Mouse (Mus musculus) midbrain, postnatal 0 days (tissue): ENCODE data around the gene Adgrg1. TPM values are rescaled to one million over a fixed set of nuclear protein-coding genes. Genes with fewer than 3 reads are reported as not detected.
"Not testable (repeated sequence)": the region's sequence is repeated elsewhere in the genome, so short reads cannot be mapped to it uniquely, and the experiment has no call there.

Experiments used
- ATAC-seq: fragments of 200-750 bp; cut with Nextera tagmentation; 2 replicates; pipeline ENCODE4 v1.8.0; 2017; ENCODE audit warnings: moderate number of reproducible peaks, mild to moderate bottlenecking, moderate TSS enrichment, moderate library complexity; ENCODE audit not compliant: low FRiP score
- DNase-seq: peaks from one replicate; pipeline ENCODE4 v3.0.0-alpha.2; 2015; ENCODE audit warnings: low spot score
- H3K27ac ChIP-seq: fragments of 300-500 bp; sonication (generic); 2 replicates; pipeline ENCODE4 v1.5.1; 2014; ENCODE audit warnings: low read depth, mild to moderate bottlenecking, low read length, mixed read lengths
- H3K27me3 ChIP-seq: fragments of 300-500 bp; sonication (generic); 2 replicates; pipeline ENCODE4 v1.6.1; 2014; ENCODE audit warnings: low read length, control low read depth, mixed read lengths; ENCODE audit not compliant: insufficient read depth
- H3K36me3 ChIP-seq: fragments of 300-500 bp; sonication (generic); 2 replicates; pipeline ENCODE4 v1.6.1; 2014; ENCODE audit warnings: low read length, control low read depth, mixed read lengths; ENCODE audit not compliant: insufficient read depth
- H3K4me1 ChIP-seq: fragments of 300-500 bp; sonication (generic); 2 replicates; pipeline ENCODE4 v1.6.1; 2014; ENCODE audit warnings: mild to moderate bottlenecking, control low read depth, antibody characterized with exemption, low read length, mixed read lengths; ENCODE audit not compliant: insufficient read depth
- H3K4me2 ChIP-seq: fragments of 300-500 bp; sonication (generic); 2 replicates; pipeline ENCODE4 v1.6.1; 2014; ENCODE audit warnings: low read depth, mild to moderate bottlenecking, low read length, mixed read lengths; ENCODE audit not compliant: poor library complexity, severe bottlenecking
- H3K4me3 ChIP-seq: fragments of 300-500 bp; sonication (generic); 2 replicates; pipeline ENCODE4 v1.5.1; 2014; ENCODE audit warnings: low read depth, mild to moderate bottlenecking, low read length, moderate library complexity
- H3K9ac ChIP-seq: fragments of 300-500 bp; sonication (generic); replicated peaks from 2 replicates; pipeline ENCODE4 v1.6.1; 2014; ENCODE audit warnings: mild to moderate bottlenecking, low read length, moderate library complexity, mixed read lengths; ENCODE audit not compliant: poor library complexity, severe bottlenecking
- H3K9me3 ChIP-seq: fragments of 300-500 bp; sonication (generic); 2 replicates; pipeline ENCODE4 v1.6.1; 2016; ENCODE audit warnings: low read length, control low read depth
- CTCF ChIP-seq: IDR thresholded peaks from 2 replicates; pipeline ENCODE4 v1.5.1; 2016; ENCODE audit warnings: antibody characterized with exemption, mild to moderate bottlenecking
- WGBS: fragments of 180-500 bp; shearing (Covaris S2); extraction: QIAGEN DNeasy Blood & Tissue Kit; methylation state at CpG from one replicate; pipeline ENCODE4 v1.1.7; 2014; 5-methylcytosine and 5-hydroxymethylcytosine counted together
- polyA plus RNA-seq: library from polyadenylated mRNA; unstranded; fragments of >200 nt; fragmentation: Nextera tagmentation; extraction: Ambion mirVana; gene quantifications from 2 replicates; pipeline ENCODE4 v1.2.1, GENCODE M21; 2015
- total RNA-seq: library from RNA; depleted of rRNA; stranded (reverse); fragments of >200 nt; gene quantifications from 2 replicates; pipeline ENCODE4 v1.2.3, GENCODE M21; 2014

Gene Adgrg1
- total and polyA plus RNA-seq, 2 experiments from 2014 or later = 114 to 247 TPM

- no peak for DNase-seq
- ATAC-seq = no peak
These were observed 48.6 kb downstream of the Adgrg1 start for GRCm38 (mm10) chr8:95023201-95023600.

GRCm38 (mm10) chr8:95024387-95024786 lies 49.8 kb downstream of the Adgrg1 start:
- H3K9ac ChIP-seq = no peak overlapping the region
- DNase-seq (no peak), ATAC-seq (no peak)
- H3K36me3 ChIP-seq = no peaks in the 10 kb centered on the region
- WGBS = 81% methylated on average over 4 of the region's 4 CpGs
- no peaks in the 10 kb centered on the region for H3K27me3 ChIP-seq
- no peaks in the 10 kb centered on the region for H3K4me1 ChIP-seq
- H3K27ac ChIP-seq = no peak overlapping the region
- no peak overlapping the region for H3K4me2 ChIP-seq
- H3K9me3 ChIP-seq = no peaks in the 10 kb centered on the region
- no peak overlapping the region for H3K4me3 ChIP-seq
- no peak for TF ChIP-seq CTCF

More at GRCm38 (mm10) chr8:95023201-95023600, 48.6 kb downstream of the Adgrg1 start:
- 12% methylated on average over 8 of the region's 8 CpGs for WGBS
- no peak overlapping the region for H3K4me3 ChIP-seq
- H3K9ac ChIP-seq = no peak overlapping the region
- TF ChIP-seq CTCF = no peak
- no peaks in the 10 kb centered on the region for H3K36me3 ChIP-seq
- no peaks in the 10 kb centered on the region for H3K27me3 ChIP-seq
- no peaks in the 10 kb centered on the region for H3K4me1 ChIP-seq
- H3K27ac ChIP-seq = no peak overlapping the region
- no peaks in the 10 kb centered on the region for H3K9me3 ChIP-seq
- H3K4me2 ChIP-seq = no peak overlapping the region

- WGBS = 72% methylated on average over 2 of the region's 2 CpGs
- H3K4me1 ChIP-seq = no peaks in the 10 kb centered on the region
- ATAC-seq = no peak
- no peaks in the 10 kb centered on the region for H3K36me3 ChIP-seq
- no peaks in the 10 kb centered on the region for H3K27me3 ChIP-seq
- H3K9ac ChIP-seq = no peak overlapping the region
- H3K27ac ChIP-seq = no peak overlapping the region
- TF ChIP-seq CTCF = peak; percentile 76
- H3K9me3 ChIP-seq = no peaks in the 10 kb centered on the region
- H3K4me3 ChIP-seq = no peak overlapping the region
- peak; percentile 17 for DNase-seq
- H3K4me2 ChIP-seq = no peak overlapping the region
These were observed 50.9 kb downstream of the Adgrg1 start for GRCm38 (mm10) chr8:95025421-95025820.

GRCm38 (mm10) chr8:95028391-95028790 lies 53.8 kb downstream of the Adgrg1 start:
- not testable (repeated sequence) for DNase-seq, H3K27me3 ChIP-seq, H3K9me3 ChIP-seq, H3K27ac ChIP-seq, H3K4me3 ChIP-seq, H3K4me2 ChIP-seq, H3K9ac ChIP-seq, ATAC-seq, H3K36me3 ChIP-seq, H3K4me1 ChIP-seq
- WGBS = 68% methylated on average over 7 of the region's 7 CpGs

- no peak overlapping the region for H3K4me2 ChIP-seq
- WGBS = 61% methylated on average over 7 of the region's 7 CpGs
- H3K36me3 ChIP-seq = no peaks in the 10 kb centered on the region
- DNase-seq (peak; percentile 51), ATAC-seq (no peak)
- no peaks in the 10 kb centered on the region for H3K27me3 ChIP-seq
- TF ChIP-seq CTCF = no peak
- no peak overlapping the region for H3K9ac ChIP-seq
- H3K9me3 ChIP-seq = no peaks in the 10 kb centered on the region
- no peaks in the 10 kb centered on the region for H3K4me1 ChIP-seq
- H3K4me3 ChIP-seq = no peak overlapping the region
- no peak overlapping the region for H3K27ac ChIP-seq
These were observed 62.8 kb downstream of the Adgrg1 start for GRCm38 (mm10) chr8:95037106-95037925.

GRCm38 (mm10) chr8:95041883-95042784 lies 67.6 kb downstream of the Adgrg1 start:
- Histone ChIP-seq H3K4me1 (no peaks in the 10 kb centered on the region), H3K9me3 (no peaks in the 10 kb centered on the region), H3K4me2 (no peak overlapping the region), H3K36me3 (no peaks in the 10 kb centered on the region), H3K4me3 (no peak overlapping the region), H3K9ac (no peak overlapping the region), H3K27me3 (no peaks in the 10 kb centered on the region), H3K27ac (no peak overlapping the region)
- no peak for TF ChIP-seq CTCF
- DNase-seq (no peak), ATAC-seq (no peak)
- 78% methylated on average over 6 of the region's 6 CpGs for WGBS
